Mouse (Mus musculus): ENCODE measurements around the gene Spon1. TPM values are rescaled to one million over a fixed set of nuclear protein-coding genes. Genes with fewer than 3 reads are reported as not detected.
A peak's percentile ranks its signal among the peaks of the same experiment; 100 is the strongest.

The Spon1 gene
- polyA plus RNA-seq, 1 experiment from 2014 or later = 12.5 TPM

DNA sequence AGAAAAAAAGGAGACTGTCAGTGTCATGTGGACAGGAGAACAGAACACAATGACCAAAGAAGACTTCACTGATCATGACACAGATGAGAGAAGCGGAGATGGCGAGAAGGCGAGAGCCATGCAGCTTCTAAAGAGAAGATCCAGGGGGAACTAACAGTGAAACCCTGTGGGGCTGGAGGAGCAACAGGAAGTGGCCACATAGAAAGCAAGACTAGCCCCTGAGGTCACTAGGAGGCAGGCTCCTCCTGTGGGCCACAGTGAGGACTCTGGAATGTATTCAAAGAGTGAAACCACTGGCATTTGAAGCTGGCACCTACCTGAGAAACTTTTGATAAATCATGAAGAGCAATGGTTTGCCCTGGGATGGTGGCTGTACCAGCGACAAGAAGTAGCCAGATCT lies 313.5 kb downstream of the Spon1 start:
- H3K4me2 ChIP-seq = no peak overlapping the region
- no peaks in the 10 kb centered on the region for H3K9me3 ChIP-seq
- H3K36me3 ChIP-seq (replicated peaks) = no peaks in the 10 kb centered on the region
- no peaks in the 10 kb centered on the region for H3K27me3 ChIP-seq
- WGBS = 97% methylated on average over 4 of the region's 4 CpGs
- no peak overlapping the region for H3K27ac ChIP-seq
- no peak overlapping the region for H3K9ac ChIP-seq
- no peaks in the 10 kb centered on the region for H3K4me1 ChIP-seq
- H3K4me3 ChIP-seq (replicated peaks) = no peak overlapping the region
- no peak for ATAC-seq (ENCODE audit: low FRiP score)

DNA sequence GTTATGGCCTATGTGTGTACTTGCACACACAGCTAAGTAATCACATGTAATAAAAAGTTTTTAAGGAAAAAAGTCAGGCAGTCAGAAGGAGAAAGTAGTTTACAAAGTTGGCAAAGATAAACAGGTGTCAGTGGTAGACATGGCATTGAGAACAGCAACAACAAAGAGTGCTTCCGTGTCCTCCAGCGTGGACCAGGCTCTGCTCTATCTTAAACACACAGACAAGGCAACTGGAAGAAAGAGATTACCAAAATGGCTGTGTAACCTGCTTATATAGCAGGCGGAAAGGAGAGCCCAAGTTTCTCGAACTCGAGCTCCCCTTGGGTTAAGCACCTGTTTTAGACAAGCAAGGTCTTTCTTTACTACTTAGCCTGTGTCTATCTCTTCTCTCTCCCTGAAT lies 314.5 kb downstream of the Spon1 start:
- Histone ChIP-seq H3K4me2 (no peak overlapping the region), H3K27ac (no peak overlapping the region), H3K36me3 (replicated peaks) (no peaks in the 10 kb centered on the region), H3K9ac (no peak overlapping the region), H3K4me3 (replicated peaks) (no peak overlapping the region), H3K4me1 (no peaks in the 10 kb centered on the region), H3K9me3 (no peaks in the 10 kb centered on the region), H3K27me3 (no peaks in the 10 kb centered on the region)
- 97% methylated on average over 5 of the region's 5 CpGs for WGBS
- no peak for ATAC-seq (ENCODE audit: low FRiP score)

DNA sequence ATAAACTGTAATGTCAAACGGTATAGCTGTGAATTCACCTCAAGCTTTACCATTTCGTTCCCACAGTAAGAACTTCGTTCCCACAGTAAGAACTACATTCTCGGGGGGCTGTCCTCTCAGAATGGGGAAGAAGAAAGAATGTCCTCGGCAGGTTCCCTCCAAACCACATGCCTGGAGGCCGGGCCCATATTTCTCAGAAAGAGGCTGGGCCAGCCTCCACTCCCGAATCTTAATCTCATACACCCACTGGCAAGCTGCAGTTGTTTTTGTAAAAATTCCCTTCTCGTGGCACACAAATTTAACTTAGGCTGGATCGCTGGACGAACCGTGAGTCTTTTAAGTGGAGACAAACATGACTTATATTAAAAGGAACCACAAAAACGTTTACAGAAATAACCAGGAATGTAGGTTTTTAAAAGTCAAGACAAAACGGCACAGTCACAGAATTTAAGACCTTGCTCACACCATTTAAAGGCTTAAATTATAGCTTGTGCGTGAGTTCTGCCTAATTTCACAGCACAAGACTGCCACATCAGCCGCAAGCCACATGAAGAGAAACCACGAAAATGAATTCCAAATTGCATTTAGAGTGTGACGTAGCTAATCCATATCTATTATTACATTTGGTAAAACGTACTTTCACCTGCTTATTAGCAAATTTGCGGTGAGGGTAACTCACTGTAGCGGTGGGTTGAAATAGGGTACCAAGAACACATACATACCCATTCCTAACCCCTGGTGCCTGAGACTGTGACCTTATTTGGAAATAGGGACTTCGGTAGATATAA lies 316.0 kb downstream of the Spon1 start:
- H3K36me3 ChIP-seq (replicated peaks) = no peaks in the 10 kb centered on the region
- no peak overlapping the region for H3K27ac ChIP-seq
- H3K4me2 ChIP-seq = no peak overlapping the region
- peaks cover 5% of the 10 kb centered on the region; the same call in 1 of the 2 replicates for H3K4me1 ChIP-seq
- no peak overlapping the region for H3K4me3 ChIP-seq (replicated peaks)
- H3K9me3 ChIP-seq = no peaks in the 10 kb centered on the region
- H3K9ac ChIP-seq = no peak overlapping the region
- H3K27me3 ChIP-seq = no peaks in the 10 kb centered on the region
- no peak for ATAC-seq (ENCODE audit: low FRiP score)
- WGBS = 85% methylated on average over 21 of the region's 21 CpGs

DNA sequence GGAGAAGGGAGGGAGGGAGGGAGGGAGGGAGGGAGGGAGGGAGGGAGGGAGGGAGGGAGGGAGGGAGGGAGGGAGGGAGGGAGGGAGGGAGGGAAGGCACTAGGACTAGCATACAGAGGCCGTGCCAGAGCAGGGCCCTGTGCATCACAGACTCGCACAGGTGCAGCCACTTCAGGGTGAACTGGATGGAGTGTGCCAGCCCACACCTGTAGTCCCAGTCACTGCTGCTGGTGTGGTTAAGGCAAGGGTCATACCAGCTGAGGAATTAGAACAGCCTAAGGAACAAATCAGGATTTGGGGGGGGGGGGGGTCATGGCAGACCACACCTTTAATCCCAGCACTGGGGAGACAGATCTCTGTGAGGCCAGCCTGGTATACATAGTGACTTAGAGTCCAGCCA lies 317.3 kb downstream of the Spon1 start:
- WGBS = 66% methylated on average over 2 of the region's 2 CpGs
- no peak overlapping the region for H3K27ac ChIP-seq
- peaks cover 16% of the 10 kb centered on the region for H3K4me1 ChIP-seq
- H3K4me3 ChIP-seq (replicated peaks) = no peak overlapping the region
- ATAC-seq (ENCODE audit: low FRiP score) = no peak
- no peaks in the 10 kb centered on the region for H3K36me3 ChIP-seq (replicated peaks)
- H3K9ac ChIP-seq = no peak overlapping the region
- no peaks in the 10 kb centered on the region for H3K9me3 ChIP-seq
- no peaks in the 10 kb centered on the region for H3K27me3 ChIP-seq
- no peak overlapping the region for H3K4me2 ChIP-seq

DNA sequence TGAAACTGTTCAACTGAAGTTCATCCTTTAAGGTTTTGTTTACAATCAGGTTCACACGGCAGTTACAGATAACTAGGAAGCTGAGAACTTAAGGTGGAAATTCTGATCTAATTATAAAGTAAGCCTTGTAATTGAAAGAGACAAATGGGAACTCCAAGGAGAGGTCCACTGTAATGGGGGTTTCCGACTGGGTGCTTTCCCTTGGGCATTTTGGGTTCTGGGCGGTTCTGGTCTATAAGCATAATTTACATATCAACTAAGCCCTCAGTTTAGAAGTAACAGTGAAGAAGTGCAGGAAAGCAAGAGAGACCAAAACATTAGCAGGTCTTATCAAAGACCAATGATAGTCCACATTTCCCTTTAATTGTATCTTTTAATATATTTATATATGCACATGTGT lies 318.0 kb downstream of the Spon1 start:
- ATAC-seq (ENCODE audit: low FRiP score) = no peak
- no peak overlapping the region for H3K4me3 ChIP-seq (replicated peaks)
- H3K36me3 ChIP-seq (replicated peaks) = no peaks in the 10 kb centered on the region
- H3K9me3 ChIP-seq = no peaks in the 10 kb centered on the region
- no peak overlapping the region for H3K27ac ChIP-seq
- no peak overlapping the region for H3K9ac ChIP-seq
- H3K4me2 ChIP-seq = no peak overlapping the region
- peaks cover 19% of the 10 kb centered on the region for H3K4me1 ChIP-seq
- 76% methylated on average over 3 of the region's 3 CpGs for WGBS
- no peaks in the 10 kb centered on the region for H3K27me3 ChIP-seq

DNA sequence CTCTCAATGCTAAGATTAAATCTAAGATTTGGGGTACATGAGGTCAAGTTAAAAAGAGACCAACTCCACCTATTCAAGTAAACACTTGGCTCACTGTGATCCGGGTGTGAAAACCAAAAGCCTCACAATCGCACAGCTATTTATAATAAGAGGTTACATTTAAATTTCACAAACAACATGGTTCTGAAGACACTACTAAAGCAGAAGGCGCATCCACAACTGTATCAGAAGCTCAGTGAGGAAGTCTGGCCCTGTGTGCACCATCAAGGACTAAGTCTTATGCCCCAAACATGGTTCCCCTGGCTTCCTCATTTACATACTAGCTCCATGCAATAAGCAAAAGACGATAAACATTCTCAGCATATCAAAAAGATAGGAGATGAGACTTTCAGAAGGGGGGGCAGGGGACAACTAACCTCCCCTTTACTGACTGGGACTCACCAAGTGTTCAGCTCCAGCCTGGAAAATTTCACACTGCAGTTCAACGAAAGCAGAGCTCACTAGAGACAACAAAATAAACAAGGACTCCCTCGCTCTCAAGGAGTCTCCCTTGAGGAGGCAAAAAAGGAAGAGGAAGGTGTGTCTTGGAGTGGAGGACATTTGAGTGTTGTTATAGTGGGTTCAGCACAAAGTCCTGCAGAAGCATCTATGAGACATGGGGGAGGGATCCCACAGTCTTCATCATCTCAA lies 320.4 kb downstream of the Spon1 start:
- H3K4me2 ChIP-seq = no peak overlapping the region
- H3K36me3 ChIP-seq (replicated peaks) = no peaks in the 10 kb centered on the region
- H3K4me3 ChIP-seq (replicated peaks) = no peak overlapping the region
- 87% methylated on average over 6 of the region's 6 CpGs for WGBS
- H3K9me3 ChIP-seq = no peaks in the 10 kb centered on the region
- H3K27me3 ChIP-seq = 0 out of 2 replicates have a peak, but pooled peaks cover 5% of the 10 kb centered on the region
- H3K4me1 ChIP-seq = peaks cover 22% of the 10 kb centered on the region
- no peak overlapping the region for H3K27ac ChIP-seq
- ATAC-seq (ENCODE audit: low FRiP score) = no peak
- no peak overlapping the region for H3K9ac ChIP-seq

DNA sequence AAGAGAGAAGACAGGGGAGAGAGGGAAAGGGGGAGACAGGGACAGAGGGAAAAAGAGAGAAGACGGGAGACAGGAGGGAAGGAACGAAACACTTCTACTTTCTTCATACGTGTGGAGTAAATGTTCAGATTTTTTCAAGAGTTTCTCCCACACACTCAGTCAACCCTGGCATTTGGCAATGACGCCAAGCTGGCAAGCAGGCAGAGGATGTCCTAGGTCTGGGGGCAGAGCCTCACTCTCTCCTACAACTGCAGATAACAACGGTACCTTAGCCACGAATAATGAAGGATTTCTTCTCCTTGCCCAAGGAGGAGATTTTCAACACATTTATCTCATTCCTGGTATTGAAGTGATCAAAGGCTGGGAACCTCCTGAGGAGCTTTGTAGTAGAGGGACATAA lies 321.5 kb downstream of the Spon1 start:
- no peak for ATAC-seq (ENCODE audit: low FRiP score)
- 32% methylated on average over 6 of the region's 6 CpGs for WGBS
- H3K36me3 ChIP-seq (replicated peaks) = no peaks in the 10 kb centered on the region
- no peak overlapping the region for H3K4me2 ChIP-seq
- H3K27me3 ChIP-seq = 0 out of 2 replicates have a peak, but pooled peaks cover 5% of the 10 kb centered on the region
- no peak overlapping the region for H3K27ac ChIP-seq
- peaks cover 22% of the 10 kb centered on the region for H3K4me1 ChIP-seq
- H3K9ac ChIP-seq = no peak overlapping the region
- H3K9me3 ChIP-seq = no peaks in the 10 kb centered on the region
- no peak overlapping the region for H3K4me3 ChIP-seq (replicated peaks)

DNA sequence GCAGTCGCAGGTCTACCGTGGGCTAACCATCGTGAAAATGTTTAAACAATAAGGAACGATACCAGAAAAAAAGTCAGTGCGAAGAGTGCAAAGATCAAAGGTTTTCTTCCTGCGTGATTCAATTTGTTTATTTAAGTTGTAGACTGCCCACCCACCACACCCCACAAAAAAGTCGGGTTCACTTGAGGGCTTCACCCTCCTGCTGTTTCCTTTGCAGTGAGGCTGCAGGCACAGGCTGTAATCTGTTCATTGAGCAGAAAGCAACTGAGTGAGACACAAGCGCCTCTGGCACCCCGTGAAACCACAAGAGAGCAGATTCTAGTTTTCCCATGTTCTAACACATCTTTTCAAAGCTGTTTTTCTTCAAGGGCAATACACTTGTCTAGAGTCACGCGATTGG lies 322.2 kb downstream of the Spon1 start:
- Histone ChIP-seq H3K4me2 (peak overlapping the region; percentile 29), H3K4me1 (peaks cover 22% of the 10 kb centered on the region), H3K27me3 (0 out of 2 replicates have a peak, but pooled peaks cover 5% of the 10 kb centered on the region), H3K9me3 (no peaks in the 10 kb centered on the region), H3K9ac (no peak overlapping the region), H3K4me3 (replicated peaks) (no peak overlapping the region), H3K27ac (no peak overlapping the region), H3K36me3 (replicated peaks) (no peaks in the 10 kb centered on the region)
- ATAC-seq (ENCODE audit: low FRiP score) = no peak
- 7% methylated on average over 11 of the region's 11 CpGs for WGBS

DNA sequence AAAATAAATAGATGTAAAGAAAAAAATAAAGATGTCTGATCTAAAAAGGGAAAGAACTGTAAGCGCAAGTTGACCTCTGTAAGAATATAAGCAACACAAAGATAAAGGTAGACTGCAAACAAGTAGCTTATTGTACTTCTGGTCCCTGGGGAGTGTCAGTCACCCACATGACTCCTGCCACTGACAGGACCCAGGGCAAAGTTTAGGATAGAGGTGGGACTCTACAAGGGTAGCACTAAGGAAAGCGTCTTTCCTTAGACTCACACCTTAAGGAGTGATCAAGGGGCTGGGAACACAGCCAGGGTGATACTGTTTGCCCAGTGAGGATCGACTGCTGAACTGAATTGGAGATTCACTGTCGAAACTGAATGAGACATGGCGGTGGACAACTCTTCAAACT lies 323.1 kb downstream of the Spon1 start:
- no peak overlapping the region for H3K27ac ChIP-seq
- H3K27me3 ChIP-seq = 0 out of 2 replicates have a peak, but pooled peaks cover 5% of the 10 kb centered on the region
- no peak for ATAC-seq (ENCODE audit: low FRiP score)
- no peak overlapping the region for H3K4me2 ChIP-seq
- no peak overlapping the region for H3K4me3 ChIP-seq (replicated peaks)
- peaks cover 22% of the 10 kb centered on the region for H3K4me1 ChIP-seq
- 63% methylated on average over 5 of the region's 5 CpGs for WGBS
- H3K9me3 ChIP-seq = no peaks in the 10 kb centered on the region
- no peak overlapping the region for H3K9ac ChIP-seq
- no peaks in the 10 kb centered on the region for H3K36me3 ChIP-seq (replicated peaks)

DNA sequence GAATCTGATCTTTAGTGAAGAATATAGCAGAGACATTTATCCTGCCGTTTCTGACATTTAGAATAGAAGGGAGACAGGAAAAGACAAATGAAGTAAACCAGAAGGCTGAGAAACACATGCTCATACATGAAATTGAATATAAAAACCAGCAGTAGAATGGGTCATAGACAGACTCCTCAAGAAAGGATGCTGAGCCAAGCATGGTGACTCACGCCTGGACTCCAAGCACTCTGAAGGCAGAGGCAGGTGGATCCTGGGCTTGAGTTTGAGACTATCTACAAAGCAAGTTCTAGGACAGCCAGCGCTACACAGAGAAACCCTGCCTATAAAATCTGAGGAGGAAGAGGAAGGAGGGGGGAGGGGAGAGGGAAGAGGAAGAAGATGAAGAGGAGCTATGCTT lies 324.4 kb downstream of the Spon1 start:
- no peak overlapping the region for H3K4me3 ChIP-seq (replicated peaks)
- H3K36me3 ChIP-seq (replicated peaks) = no peaks in the 10 kb centered on the region
- H3K9me3 ChIP-seq = no peaks in the 10 kb centered on the region
- no peak overlapping the region for H3K27ac ChIP-seq
- 0 out of 2 replicates have a peak, but pooled peaks cover 5% of the 10 kb centered on the region for H3K27me3 ChIP-seq
- peaks cover 22% of the 10 kb centered on the region for H3K4me1 ChIP-seq
- H3K9ac ChIP-seq = no peak overlapping the region
- WGBS = 85% methylated on average over 3 of the region's 3 CpGs
- ATAC-seq (ENCODE audit: low FRiP score) = no peak
- no peak overlapping the region for H3K4me2 ChIP-seq

DNA sequence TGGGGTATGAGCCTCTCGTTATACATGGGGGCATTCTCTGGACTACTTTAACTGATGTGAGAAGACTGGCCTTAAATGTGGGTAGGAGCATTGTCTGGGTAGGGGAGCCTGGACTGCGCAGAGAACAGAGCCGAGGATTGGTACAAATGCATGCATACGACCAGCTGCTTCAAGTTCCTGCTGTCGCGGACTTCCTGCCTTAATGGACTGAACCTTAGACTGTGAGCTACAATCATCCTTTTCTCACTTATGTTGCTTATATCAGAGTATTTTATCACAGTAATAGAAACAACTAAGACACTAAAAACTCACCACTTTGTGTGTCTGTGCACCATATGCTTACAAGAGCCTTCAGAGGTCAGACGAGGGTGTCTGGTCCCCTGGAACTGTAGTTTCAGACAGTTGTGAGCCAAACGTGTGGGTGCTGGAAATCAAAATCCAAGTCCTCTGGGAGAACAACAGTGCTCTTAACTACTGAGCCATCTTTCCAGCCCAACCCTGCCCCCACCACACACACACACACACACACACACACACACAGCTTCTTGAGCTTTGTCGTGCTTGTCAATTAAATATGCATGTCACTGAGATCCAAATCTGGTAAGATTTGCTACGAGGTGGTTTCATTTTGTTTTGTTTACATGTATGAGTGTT lies 325.2 kb downstream of the Spon1 start:
- Histone ChIP-seq H3K27ac (no peak overlapping the region), H3K9me3 (no peaks in the 10 kb centered on the region), H3K4me3 (replicated peaks) (no peak overlapping the region), H3K4me2 (no peak overlapping the region), H3K27me3 (0 out of 2 replicates have a peak, but pooled peaks cover 5% of the 10 kb centered on the region), H3K4me1 (peaks cover 22% of the 10 kb centered on the region), H3K9ac (no peak overlapping the region), H3K36me3 (replicated peaks) (no peaks in the 10 kb centered on the region)
- WGBS = 74% methylated on average over 10 of the region's 10 CpGs
- ATAC-seq (ENCODE audit: low FRiP score) = no peak

Measured in forebrain, embryonic 12.5 days (tissue).